Mouse (Mus musculus) stomach, postnatal 0 days (tissue): Measurements from ENCODE around the gene Lkaaear1.

Experiments used
- CTCF ChIP-seq: IDR thresholded peaks from 2 replicates; pipeline ENCODE4 v1.5.1; 2016; ENCODE audit warnings: antibody characterized with exemption, low read depth, mild to moderate bottlenecking, moderate library complexity
- EP300 ChIP-seq: optimal IDR thresholded peaks from 2 replicates; pipeline ENCODE3; 2016; ENCODE audit warnings: antibody characterized with exemption

DNA sequence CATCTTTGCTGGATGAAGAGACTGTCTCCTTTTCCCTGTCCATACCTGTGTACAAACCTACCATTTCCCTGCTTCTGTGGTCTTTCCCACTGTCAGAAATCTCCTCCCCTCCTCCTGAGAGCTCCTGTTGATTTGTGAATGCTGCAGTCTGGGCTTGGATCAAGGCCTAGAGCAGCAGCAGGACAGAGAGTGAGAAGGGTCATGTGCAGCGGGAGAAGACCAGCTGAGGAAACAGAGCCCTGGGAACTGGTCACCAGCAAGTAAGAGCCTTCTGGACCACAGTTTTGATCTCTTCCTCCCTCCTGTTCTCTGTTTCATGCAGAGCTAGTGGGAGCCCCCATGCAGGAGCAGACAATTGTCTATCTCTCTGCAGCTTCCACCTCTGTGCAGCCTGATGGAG lies 2.5 kb downstream of the Lkaaear1 start:
- TF ChIP-seq EP300 (no peak), CTCF (no peak)
